Mouse (Mus musculus) retina, postnatal 1 day (tissue): ENCODE data around the gene S100a14.

Source experiments
- DNase-seq: peaks from one replicate; pipeline ENCODE4 v3.0.0-alpha.2; 2012

S100a14 gene

DNA sequence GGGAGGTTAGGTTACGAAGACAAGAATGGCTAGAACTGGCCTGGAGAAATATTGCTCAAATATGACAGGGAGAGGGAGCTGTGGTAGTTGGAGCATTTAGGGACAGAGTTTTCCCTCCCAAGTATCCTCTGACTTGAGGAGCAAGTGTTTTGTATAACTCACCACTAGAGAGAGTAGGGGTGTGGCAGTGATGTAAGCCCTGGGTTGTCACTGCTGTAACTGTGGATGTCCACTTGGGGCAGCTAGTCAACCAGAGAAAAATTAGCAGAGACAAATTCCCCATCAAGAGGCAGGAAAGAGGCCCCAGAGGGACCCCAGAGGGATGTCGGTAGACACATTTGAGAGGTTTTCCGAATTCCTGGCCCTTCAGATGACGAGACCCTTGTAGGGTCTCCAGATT, 1.2 kb upstream of the S100a14 start:
- DNase-seq: peak; percentile 74

- no peak for DNase-seq
Measured at GRCm38 (mm10) chr3:90526076-90526475, 580 bp upstream of the S100a14 start.

DNA sequence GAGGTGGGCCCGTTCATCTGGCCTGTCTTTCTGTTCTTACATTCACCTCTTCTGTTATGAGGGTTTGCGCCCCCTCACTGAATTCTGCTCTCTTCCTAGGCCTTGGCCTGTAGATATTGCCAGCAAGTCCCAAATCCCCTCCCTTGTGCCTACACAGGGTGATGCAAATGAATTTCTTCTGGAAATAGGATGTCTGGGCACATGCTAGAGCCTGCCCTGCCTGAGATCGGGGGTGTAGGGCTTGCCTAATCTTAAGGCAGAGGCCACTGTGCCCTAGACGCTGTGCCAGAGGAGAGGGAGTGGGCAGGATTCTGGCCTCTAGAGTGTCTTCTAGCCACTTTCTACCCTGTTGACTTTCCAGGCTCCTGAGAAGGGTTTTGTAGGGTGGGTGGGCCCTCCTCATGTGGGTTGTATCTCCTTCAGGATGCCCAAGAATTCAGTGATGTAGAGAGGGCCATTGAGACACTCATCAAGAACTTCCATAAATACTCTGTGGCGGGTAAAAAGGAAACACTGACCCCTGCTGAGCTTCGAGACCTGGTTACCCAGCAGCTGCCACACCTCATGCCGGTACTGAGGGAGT, 726 bp downstream of the S100a14 start:
- DNase-seq: no peak

DNA sequence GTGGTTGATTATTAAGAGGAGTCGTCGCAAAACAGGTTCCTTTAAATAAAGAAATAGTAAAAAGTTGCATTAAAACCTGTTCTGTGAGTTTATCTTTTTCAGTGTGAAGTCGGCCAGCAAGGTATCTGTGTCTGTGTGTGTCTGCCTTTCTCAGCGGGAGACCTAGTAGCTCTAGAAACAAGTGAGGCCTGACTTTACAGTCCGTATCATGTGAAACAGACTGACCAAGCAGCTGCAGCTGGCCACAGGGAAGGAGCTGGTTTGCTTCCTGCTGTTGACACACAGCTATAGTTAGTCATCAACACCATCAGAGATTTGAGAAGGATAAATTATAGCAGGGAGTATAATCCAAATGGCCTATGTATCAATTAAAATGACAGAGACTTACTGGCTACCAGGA, 5.1 kb downstream of the S100a14 start:
- DNase-seq: no peak

DNA sequence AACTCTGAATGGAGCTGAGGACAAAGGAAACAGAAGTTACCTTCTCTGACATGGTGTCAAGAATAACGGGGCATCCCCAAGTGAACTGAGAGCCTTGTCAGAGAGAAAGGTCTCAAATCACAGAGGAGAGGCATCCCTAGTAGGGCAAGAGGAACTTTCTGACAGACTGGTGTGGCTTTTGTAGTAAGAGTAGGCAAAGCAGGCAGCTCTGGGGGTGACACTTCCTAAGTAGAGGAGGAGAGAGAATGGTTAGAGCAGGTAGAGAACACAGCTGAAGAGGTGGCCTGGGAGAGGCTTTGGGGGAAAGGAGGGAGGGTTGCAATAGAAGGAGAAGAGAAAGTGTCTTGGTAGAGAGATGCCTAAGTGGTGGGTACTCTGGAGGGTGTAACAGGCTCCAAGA, 8.8 kb downstream of the S100a14 start:
- no peak for DNase-seq

DNA sequence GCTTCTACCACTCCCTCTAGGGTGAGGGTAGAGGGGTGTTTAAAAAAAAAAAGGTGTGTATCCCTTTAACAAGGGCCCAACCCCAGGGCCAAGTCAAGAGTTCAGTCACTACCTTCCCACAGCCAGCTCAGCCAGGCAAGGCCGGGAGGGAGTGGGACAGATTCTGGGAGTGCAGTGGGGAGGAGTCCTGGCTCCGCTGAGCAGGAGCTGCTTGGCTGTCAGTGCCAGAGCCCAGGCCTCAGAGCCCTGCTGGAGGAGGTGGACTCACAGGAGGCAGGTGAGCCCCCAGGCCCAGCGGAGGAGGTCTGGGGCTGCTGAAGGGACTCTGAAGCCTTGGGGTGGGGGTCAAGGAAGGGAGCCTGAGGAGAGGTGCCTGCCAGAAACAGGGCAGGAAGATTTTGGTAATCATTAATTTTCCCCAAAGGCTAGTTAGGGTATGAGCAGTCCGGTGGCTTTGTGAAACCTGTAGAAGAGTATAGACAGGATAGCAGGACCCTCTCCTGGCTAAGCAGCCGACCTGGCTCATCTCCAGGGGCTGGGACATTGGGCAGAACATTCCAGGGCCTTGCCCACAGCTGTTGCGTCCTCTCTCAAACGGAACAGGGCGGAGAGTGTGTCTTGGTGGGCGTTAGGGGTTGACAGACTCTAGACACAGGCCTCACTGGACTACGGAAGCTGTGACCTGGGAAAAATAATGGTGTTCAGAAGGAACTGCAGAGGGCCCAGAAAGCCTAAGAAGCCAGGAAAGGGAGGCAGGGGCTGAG, 10.7 kb downstream of the S100a14 start, which contains the start of gene S100a16:
Gene S100a16, plus strand, starts transcription at position 114 of the 764 bp plus-strand sequence.
- no peak for DNase-seq

GRCm38 (mm10) chr3:90537905-90538296, 11.2 kb downstream of the S100a14 start:
- DNase-seq: no peak

- DNase-seq: peak; percentile 61
Measured at GRCm38 (mm10) chr3:90540904-90541303, 14.2 kb downstream of the S100a14 start.

DNA sequence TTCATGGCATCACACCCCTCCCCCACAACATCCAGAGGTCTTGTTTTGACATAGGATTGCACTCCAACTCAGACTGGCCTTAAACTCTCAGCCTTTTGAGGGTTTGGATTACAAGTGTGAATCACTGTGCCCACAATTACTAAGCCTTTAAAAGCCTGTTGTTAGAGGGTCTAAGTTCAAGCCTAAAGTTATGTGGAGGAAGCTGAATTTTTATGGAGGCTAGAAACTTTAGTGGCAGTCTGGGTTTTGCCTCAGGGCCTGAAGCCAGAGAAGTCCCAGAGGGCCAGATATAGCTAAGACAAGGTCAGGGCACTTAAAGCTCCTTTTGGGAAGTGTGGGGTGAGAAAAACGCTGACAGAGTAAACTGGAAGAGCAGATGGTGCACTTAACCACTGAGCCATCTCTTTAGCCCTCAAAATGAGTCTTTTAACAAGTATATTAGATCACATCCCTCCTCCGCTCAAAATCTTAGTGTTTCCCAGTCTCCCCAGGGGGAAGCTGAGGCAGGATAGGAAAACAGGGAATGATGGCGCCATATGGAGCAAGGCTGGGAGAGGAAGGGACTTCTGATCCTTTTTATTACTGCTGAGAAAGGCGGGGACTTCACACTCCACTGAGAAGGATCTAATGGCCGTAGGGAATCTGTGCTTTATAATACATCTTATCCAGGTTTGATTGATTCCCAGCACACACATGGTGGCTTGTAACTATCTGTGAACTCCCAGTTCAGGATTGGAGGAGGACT, 23.2 kb downstream of the S100a14 start:
- DNase-seq: no peak

GRCm38 (mm10) chr3:90550421-90550790, 23.8 kb downstream of the S100a14 start:
- no peak for DNase-seq

DNA sequence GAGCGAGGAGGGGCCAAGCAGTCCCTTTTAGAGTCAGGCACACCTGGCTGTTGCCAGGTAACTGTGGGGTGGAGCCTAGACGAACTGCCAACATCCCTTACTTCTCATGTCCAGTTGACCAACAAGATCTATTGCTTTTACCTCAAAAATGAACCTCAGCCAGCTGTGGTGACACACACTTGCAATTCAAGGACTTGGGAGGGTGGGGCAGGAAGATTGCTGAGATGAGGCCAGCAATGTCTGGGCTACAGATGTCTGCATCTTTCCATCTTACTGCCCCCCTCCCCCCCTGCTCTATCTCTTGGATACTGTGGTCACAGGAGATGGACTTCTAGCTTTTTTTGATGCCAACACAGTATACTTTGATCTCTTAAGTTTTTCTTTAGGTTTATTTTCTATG, 25.6 kb downstream of the S100a14 start:
- DNase-seq: no peak

GRCm38 (mm10) chr3:90555954-90556353, 29.3 kb downstream of the S100a14 start:
- no peak for DNase-seq

DNA sequence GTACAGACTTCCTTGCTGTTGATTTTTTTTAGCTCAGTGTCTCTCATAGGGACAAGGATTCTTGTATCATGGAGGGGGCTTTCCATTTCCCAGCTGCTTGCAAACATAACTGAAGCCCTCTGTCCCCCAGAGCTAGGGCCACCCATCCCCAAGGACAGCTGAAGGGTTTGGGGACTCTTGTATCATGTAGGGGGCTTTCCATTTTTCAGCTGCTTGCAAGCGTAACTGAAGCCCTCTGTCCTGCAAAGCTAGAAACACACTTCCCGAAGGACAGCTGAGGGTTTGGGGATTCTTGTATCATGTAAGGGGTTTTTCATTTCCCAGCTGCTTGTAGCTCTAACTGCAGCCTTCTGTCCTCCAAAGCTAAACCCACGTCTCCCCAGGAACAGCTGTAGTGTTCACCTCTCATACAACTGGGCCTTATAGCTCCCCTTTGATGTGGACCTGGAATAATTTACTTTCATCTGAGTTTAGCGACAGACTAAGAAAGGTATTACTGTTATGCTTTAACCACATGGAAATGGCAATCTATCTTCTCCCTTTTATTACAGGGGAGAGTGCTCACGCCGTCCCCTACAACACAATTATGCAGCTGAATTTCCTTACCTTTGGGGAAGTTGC, 33.5 kb downstream of the S100a14 start, which contains the start of gene S100a3:
Gene S100a3, plus strand, starts transcription at position 571 of the 621 bp plus-strand sequence.
- no peak for DNase-seq

GRCm38 (mm10) chr3:90574691-90575090, 48.0 kb downstream of the S100a14 start:
- DNase-seq: no peak

GRCm38 (mm10) chr3:90575320-90575719, 48.7 kb downstream of the S100a14 start:
- no peak for DNase-seq

- no peak for DNase-seq
Measured at GRCm38 (mm10) chr3:90576351-90577001, 49.8 kb downstream of the S100a14 start.
